Mouse (Mus musculus) MEL (cell line): ENCODE data around the gene Eif2ak3. TPM values are rescaled to one million over a fixed set of nuclear protein-coding genes. Genes with fewer than 3 reads are reported as not detected.

Experiments used
- DNase-seq: peaks from one replicate; pipeline ENCODE4 v3.0.0; 2011; ENCODE audit warnings: low read depth, low spot score
- H3K27ac ChIP-seq: 2 replicates; pipeline ENCODE4 v1.5.1; 2012; ENCODE audit warnings: low read depth, mild to moderate bottlenecking, control low read depth, low read length, moderate library complexity; ENCODE audit not compliant: control insufficient read depth
- H3K27me3 ChIP-seq, 2 experiments: fragments of 150-350 bp in 1 of 2; sonication (generic) in 1 of 2; 2 replicates each; pipeline ENCODE4 v1.6.1; 2012; ENCODE audit warnings: low read length in 2 of 2, mild to moderate bottlenecking in 2 of 2, improper control_type of control experiment in 1 of 2, moderate library complexity in 1 of 2; ENCODE audit not compliant: insufficient read depth in 2 of 2, control insufficient read depth in 1 of 2
- H3K36me3 ChIP-seq, 2 experiments: 2 replicates each; pipeline ENCODE4 v1.6.1; 2012 to 2014; ENCODE audit warnings: low read length in 2 of 2, improper control_type of control experiment in 1 of 2, inconsistent platforms in 1 of 2, mild to moderate bottlenecking in 1 of 2; ENCODE audit not compliant: insufficient read depth in 2 of 2, control insufficient read depth in 1 of 2
- H3K4me1 ChIP-seq, 2 experiments: fragments of 150-350 bp in 1 of 2; sonication (generic) in 1 of 2; 2 replicates each; pipeline ENCODE4 v1.6.1; 2012; ENCODE audit warnings: low read length in 2 of 2, improper control_type of control experiment in 1 of 2, mild to moderate bottlenecking in 1 of 2; ENCODE audit not compliant: insufficient read depth in 2 of 2, control insufficient read depth in 1 of 2
- H3K4me3 ChIP-seq, 2 experiments: fragments of 150-350 bp in 1 of 2; sonication (generic) in 1 of 2; 2 replicates each; pipeline ENCODE4 v1.5.1; 2012; ENCODE audit warnings: low read depth in 2 of 2, low read length in 2 of 2, mild to moderate bottlenecking in 2 of 2, moderate library complexity in 2 of 2, control low read depth in 1 of 2, improper control_type of control experiment in 1 of 2; ENCODE audit not compliant: control insufficient read depth in 1 of 2, insufficient read depth in 1 of 2
- H3K79me2 ChIP-seq: 2 replicates; pipeline ENCODE4 v1.6.1; 2012; ENCODE audit warnings: mild to moderate bottlenecking, low read length, moderate library complexity; ENCODE audit not compliant: control insufficient read depth, poor library complexity, insufficient read depth
- H3K9ac ChIP-seq: 2 replicates; pipeline ENCODE4 v1.6.1; 2012; ENCODE audit warnings: low read depth, mild to moderate bottlenecking, control low read depth, low read length, moderate library complexity; ENCODE audit not compliant: control insufficient read depth, poor library complexity, severe bottlenecking
- H3K9me3 ChIP-seq: fragments of 150-350 bp; sonication (generic); replicated peaks from 2 replicates; pipeline ENCODE4 v1.6.1; 2012; ENCODE audit warnings: mild to moderate bottlenecking, low read length, improper control_type of control experiment, moderate library complexity; ENCODE audit not compliant: insufficient read depth
- CTCF ChIP-seq, 3 experiments: IDR thresholded peaks in 2 of 3; conservative IDR thresholded peaks in 1 of 3; 2 replicates each; pipeline ENCODE4 v1.5.1; 2011 to 2012; ENCODE audit warnings: low read length in 3 of 3, low read depth in 2 of 3, mild to moderate bottlenecking in 2 of 3, improper control_type of control experiment in 1 of 3, inconsistent platforms in 1 of 3, mixed read lengths in 1 of 3, moderate library complexity in 1 of 3; ENCODE audit not compliant: control insufficient read depth in 1 of 3, insufficient read depth in 1 of 3, poor library complexity in 1 of 3, severe bottlenecking in 1 of 3
- E2F4 ChIP-seq: IDR thresholded peaks from 2 replicates; pipeline ENCODE4 v1.6.1; 2011; ENCODE audit warnings: low read depth, low read length, improper control_type of control experiment, borderline replicate concordance
- MXI1 ChIP-seq: IDR thresholded peaks from 2 replicates; pipeline ENCODE4 v1.6.1; 2011; ENCODE audit warnings: mild to moderate bottlenecking, low read depth, low read length, improper control_type of control experiment
- MYC ChIP-seq: IDR thresholded peaks from 2 replicates; pipeline ENCODE4 v1.6.1; 2011; ENCODE audit warnings: low read depth, mild to moderate bottlenecking, low read length, improper control_type of control experiment, moderate library complexity
- polyA plus RNA-seq, 2 experiments: library from polyadenylated mRNA; stranded (reverse) in 1 of 2; unstranded in 1 of 2; fragments of >175 nt in 1 of 2; fragments of >200 nt in 1 of 2; gene quantifications; 2 replicates each; pipeline versions ENCODE4 v1.2.1 to v1.2.4; 2012; ENCODE audit warnings: low replicate concordance in 2 of 2, low read depth in 1 of 2; ENCODE audit not compliant: insufficient read length in 2 of 2, insufficient read depth in 1 of 2, missing spikeins in 1 of 2
- total RNA-seq: library from RNA; depleted of rRNA; stranded (reverse); fragments of 300-350 nt; gene quantifications from 2 replicates; pipeline ENCODE4 v1.2.3, GENCODE M21; 2012; rRNA removed

Eif2ak3 gene
- total and polyA plus RNA-seq, 3 experiments: 9.1 to 9.9 TPM; not detected in 1

GRCm38 (mm10) chr6:70953274-70953673, 109.0 kb downstream of the Eif2ak3 start:
- no peak overlapping the region for H3K27ac ChIP-seq
- no peak for DNase-seq
- H3K9ac ChIP-seq: no peak overlapping the region
- no peaks in the 10 kb centered on the region for H3K4me1 ChIP-seq
- TF ChIP-seq MYC (no peak), E2F4 (no peak)
- H3K79me2 ChIP-seq: no peaks in the 10 kb centered on the region
- no peaks in the 10 kb centered on the region for H3K36me3 ChIP-seq
- peaks cover 4 to 9% of the 10 kb centered on the region in 2 experiments for H3K27me3 ChIP-seq
- no peaks in the 10 kb centered on the region for H3K9me3 ChIP-seq
- H3K4me3 ChIP-seq: no peak overlapping the region

GRCm38 (mm10) chr6:70954040-70954439, 109.7 kb downstream of the Eif2ak3 start:
- no peaks in the 10 kb centered on the region for H3K9me3 ChIP-seq
- H3K4me3 ChIP-seq: no peak overlapping the region
- H3K79me2 ChIP-seq: no peaks in the 10 kb centered on the region
- no peaks in the 10 kb centered on the region for H3K4me1 ChIP-seq
- H3K9ac ChIP-seq: no peak overlapping the region
- H3K36me3 ChIP-seq: no peaks in the 10 kb centered on the region
- DNase-seq: no peak
- no peak for TF ChIP-seq MXI1
- TF ChIP-seq CTCF (IDR thresholded peaks at IDR 0.05 in 2 of 3, conservative IDR thresholded peaks at IDR 0.05 in 1 of 3; ENCODE audit: control insufficient read depth in 1 of 3, insufficient read depth in 1 of 3, low read depth in 2 of 3, low read length in 3 of 3, poor library complexity in 1 of 3, severe bottlenecking in 1 of 3): peak in 1 of 3 experiments; percentile 11; a peak in 1 of 6 replicates
- TF ChIP-seq, all 39 proteins: peak for 1
- Histone ChIP-seq H3K27me3 (peaks cover 4% of the 10 kb centered on the region in 2 experiments; a peak in 3 of 4 replicates), H3K27ac (no peak overlapping the region)

Other genes starting within 250 kb of the Eif2ak3 start
- 188 and 238 TPM in 2 replicates for gene Rpia, start 52.3 kb upstream of the Eif2ak3 start, total RNA-seq
- gene Rpia, start 52.3 kb upstream of the Eif2ak3 start, polyA plus RNA-seq: 100 to 1,000 TPM in 1 of 2 experiments, 10 to 100 TPM in 1; 93.4 to 180 TPM
- not detected in 2 replicates for gene Tex37, start 74.4 kb downstream of the Eif2ak3 start, total RNA-seq
- gene Tex37, start 74.4 kb downstream of the Eif2ak3 start, polyA plus RNA-seq: not detected
- gene Foxi3, start 112.0 kb downstream of the Eif2ak3 start, total RNA-seq: not detected in 2 replicates
- gene Foxi3, start 112.0 kb downstream of the Eif2ak3 start, polyA plus RNA-seq: not detected